Mouse (Mus musculus): ENCODE data around the gene Sowahc. TPM values are rescaled to one million over a fixed set of nuclear protein-coding genes. Genes with fewer than 3 reads are reported as not detected.

Gene Sowahc
- total RNA-seq (2021) = 1 to 10 TPM; 6.2 to 7.8 TPM
- long read RNA-seq, full-length matches to known transcripts = 12 of 12 reads
- long read RNA-seq, partial matches to known transcripts = 0 of 12 reads
- long read RNA-seq, other reads (novel, unspliced or antisense) = 0 of 12 reads

DNA sequence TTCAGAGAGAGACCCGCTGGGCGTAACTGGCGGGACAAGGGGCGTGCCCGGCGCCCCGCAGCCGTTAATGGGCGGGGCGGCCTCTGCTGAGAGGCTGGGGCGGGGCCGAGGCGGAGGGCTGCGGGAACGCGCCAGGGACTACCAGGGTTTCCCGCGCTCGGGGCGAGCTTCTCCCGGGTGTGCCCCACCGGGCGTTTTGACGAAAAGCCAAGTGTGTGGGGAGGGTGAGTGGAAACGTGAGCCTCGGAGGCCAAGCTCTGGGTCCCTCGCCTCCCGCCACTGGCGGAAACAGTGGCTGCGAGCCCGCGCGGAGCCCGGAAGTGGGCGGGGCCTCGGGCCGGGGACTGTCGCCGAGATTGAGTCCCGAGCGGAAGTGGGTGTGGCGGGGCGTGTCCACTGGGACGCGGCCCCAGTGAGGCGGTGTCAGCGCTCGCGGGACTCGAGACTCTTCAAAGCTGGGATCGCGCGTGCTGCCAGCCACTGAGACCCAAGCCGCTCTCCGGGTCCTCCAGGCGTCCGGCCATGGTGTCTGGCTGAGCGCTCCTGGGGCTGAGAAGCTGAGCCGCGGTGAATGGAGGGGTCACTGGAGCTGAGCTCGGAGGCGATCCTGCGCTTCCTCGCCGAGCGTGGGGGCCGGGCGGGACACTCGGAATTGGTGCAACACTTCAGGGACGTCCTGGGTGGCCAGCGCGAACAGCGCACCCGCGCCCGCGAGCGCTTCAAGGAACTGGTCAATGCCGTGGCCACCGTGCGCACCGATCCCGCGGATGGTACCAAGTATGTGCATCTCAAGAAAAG is at the start of gene Sowahc, which contains the start of gene Sept10:
Gene Sowahc, plus strand, starts transcription at position 481 of the 798 bp plus-strand sequence.
Gene Sept10, minus strand, starts transcription at position 375 of the 798 bp plus-strand sequence.
- DNase-seq (ENCODE audit: low spot score in 2 of 2) = peak; percentile 93 to 97

GRCm38 (mm10) chr10:59172539-59172938 is 49.2 kb upstream of the Sowahc start:
- DNase-seq (ENCODE audit: low spot score in 2 of 2) = no peak

DNA sequence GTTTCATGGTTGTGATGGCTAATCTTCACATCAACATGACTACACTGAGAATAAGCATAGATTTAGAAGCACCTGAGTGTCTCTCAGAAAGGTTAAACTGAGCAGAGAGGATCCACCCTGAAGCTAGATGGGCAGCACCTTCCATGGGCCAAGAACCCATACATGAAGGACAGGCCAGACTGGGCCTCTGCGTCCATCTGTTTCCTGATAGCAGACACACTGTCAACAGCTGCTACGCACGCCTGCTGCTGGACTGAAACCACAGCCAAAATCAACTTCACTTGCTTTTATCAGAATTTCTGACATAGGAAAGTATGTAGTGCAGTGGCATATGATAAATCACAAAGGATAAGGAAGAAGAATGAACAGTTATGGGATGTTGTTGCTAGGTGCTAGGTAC is 42.1 kb upstream of the Sowahc start:
- DNase-seq (ENCODE audit: low spot score in 2 of 2) = no peak

DNA sequence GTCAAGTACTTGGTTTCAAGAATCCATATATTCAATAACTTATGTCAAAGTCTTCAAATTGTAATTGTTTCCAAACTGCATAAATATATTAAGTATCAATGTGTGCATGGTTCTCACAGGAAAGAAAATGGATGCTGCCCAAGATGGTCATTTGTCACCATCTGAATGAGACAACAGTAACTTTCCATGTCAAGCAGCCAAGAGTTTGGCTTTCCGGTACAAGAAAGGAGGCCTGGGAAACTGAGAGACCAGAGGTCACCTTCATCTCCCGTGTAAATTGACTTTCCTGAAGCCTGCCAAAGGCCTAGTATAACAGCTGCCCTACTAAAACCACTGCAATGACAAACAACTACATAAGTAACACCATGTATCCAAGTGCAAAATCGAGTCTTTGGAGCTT is 39.4 kb upstream of the Sowahc start:
- no peak for DNase-seq (ENCODE audit: low spot score in 2 of 2)

DNA sequence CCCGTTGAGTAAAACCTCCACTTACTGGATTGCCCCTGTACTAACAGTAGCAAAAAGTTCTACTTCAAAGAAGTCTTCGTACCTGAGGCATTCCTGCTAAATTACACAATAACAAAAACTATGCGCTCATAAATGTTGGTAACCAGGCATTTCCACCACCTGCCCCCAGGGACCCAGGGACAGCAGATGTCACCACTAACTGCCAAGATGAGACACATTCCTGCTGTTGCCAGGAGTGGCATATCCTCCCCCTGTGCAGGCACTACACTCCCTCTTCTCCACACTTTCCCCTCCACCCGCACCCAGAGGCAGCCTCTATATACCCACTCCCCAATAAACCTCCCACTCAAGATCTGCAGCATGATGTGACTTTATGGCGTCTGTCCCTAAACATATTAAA is 26.9 kb upstream of the Sowahc start:
- DNase-seq (ENCODE audit: low spot score in 2 of 2) = no peak

GRCm38 (mm10) chr10:59196763-59197162 is 25.0 kb upstream of the Sowahc start:
- no peak for DNase-seq (ENCODE audit: low spot score in 2 of 2)

- DNase-seq (ENCODE audit: low spot score in 2 of 2) = no peak
Observed at GRCm38 (mm10) chr10:59200011-59200410, 21.7 kb upstream of the Sowahc start.

GRCm38 (mm10) chr10:59220824-59221472 is 805 bp upstream of the Sowahc start:
- no peak for DNase-seq (ENCODE audit: low spot score in 2 of 2)

GRCm38 (mm10) chr10:59222271-59223101 is 733 bp downstream of the Sowahc start:
- peak in 1 of 2 experiments; percentile 16 for DNase-seq (ENCODE audit: low spot score in 2 of 2)

GRCm38 (mm10) chr10:59223301-59223700 is 1.5 kb downstream of the Sowahc start:
- DNase-seq (ENCODE audit: low spot score in 2 of 2) = no peak

DNA sequence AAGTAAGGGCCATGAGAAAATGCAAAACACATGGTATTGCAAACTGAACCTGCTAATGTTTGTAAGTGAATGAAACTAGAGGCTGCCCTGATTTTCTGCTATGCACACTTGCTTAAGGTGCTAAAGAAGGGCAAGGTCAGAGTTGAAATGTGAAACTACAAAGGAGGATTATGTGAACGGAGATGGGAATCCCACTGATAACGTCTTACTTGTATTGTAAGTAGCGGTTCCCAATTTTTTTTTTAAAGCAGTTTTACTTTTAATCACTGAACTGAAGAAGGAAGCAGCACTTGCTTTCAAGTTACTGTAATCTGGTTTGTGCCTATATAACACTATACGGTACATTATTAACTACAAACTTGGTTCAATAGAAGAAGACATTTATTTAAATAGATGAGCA is 2.1 kb downstream of the Sowahc start:
- DNase-seq (ENCODE audit: low spot score in 2 of 2) = no peak

DNA sequence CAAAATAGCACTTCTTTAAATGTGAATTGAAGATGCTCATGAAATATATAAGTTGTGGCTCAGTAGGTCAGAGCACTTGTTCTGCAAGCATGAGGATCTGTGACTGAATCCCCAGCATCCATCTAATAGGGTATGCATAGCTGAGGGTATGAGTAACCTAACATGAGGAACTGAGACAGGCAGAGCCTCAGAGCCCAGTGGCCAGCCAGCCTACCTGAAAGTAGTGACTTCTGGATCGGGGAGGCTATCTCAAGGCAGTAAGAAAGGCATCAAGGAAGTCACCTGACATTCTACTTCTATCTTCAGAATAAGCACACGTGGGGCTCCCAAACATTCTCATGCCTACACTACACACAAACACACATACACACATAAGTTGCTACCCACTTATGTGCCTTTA is 3.4 kb downstream of the Sowahc start:
- DNase-seq (ENCODE audit: low spot score in 2 of 2) = no peak

- no peak for DNase-seq (ENCODE audit: low spot score in 2 of 2)
Observed at GRCm38 (mm10) chr10:59229205-59229820, 7.6 kb downstream of the Sowahc start.

- no peak for DNase-seq (ENCODE audit: low spot score in 2 of 2)
Observed at GRCm38 (mm10) chr10:59235227-59235626, 13.5 kb downstream of the Sowahc start.

DNA sequence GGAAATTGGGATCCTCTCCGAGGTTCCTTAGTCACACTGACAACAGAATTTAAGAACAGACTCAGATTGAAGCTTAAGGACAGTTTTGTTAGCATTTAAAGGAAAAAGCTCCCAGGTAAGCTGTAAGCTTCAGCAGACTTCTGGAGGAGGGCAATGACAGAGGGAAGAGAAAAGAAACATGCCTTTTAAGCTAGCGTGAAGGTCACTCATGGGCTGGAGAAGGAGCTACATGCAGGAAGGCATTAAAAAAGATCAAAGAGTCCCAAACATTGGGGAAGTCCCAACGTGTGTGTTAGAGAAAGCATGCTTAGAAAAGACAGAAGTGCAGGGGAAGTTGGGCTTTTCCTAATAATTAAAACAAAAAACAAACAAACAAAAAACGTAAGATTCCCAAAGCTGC is 14.1 kb downstream of the Sowahc start:
- DNase-seq (ENCODE audit: low spot score in 2 of 2) = no peak

DNA sequence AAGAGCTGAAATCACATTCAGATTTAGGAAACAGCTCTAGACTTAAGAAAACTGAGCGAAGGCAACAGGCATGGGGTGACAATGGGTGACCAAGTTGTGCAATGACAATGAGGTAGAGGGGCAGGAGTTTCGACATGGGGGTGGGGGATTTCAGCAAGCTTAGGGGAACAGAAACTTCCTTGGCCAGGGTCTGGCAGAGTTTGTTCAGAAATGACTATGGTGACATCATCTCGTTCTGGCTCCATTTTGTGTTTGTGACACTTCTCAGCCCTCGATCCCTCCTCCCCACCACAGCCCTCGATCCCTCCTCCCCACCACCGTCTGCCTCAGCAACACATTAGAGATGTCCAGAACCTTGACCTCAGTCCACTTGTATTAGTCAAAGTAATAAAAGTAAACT is 14.7 kb downstream of the Sowahc start:
- DNase-seq (ENCODE audit: low spot score in 2 of 2) = no peak

- no peak for DNase-seq (ENCODE audit: low spot score in 2 of 2)
Observed at GRCm38 (mm10) chr10:59237757-59238156, 16.0 kb downstream of the Sowahc start.

GRCm38 (mm10) chr10:59241141-59241541 is 19.4 kb downstream of the Sowahc start:
- DNase-seq (ENCODE audit: low spot score in 2 of 2) = no peak

GRCm38 (mm10) chr10:59249531-59249930 is 27.8 kb downstream of the Sowahc start:
- DNase-seq (ENCODE audit: low spot score in 2 of 2) = no peak

DNA sequence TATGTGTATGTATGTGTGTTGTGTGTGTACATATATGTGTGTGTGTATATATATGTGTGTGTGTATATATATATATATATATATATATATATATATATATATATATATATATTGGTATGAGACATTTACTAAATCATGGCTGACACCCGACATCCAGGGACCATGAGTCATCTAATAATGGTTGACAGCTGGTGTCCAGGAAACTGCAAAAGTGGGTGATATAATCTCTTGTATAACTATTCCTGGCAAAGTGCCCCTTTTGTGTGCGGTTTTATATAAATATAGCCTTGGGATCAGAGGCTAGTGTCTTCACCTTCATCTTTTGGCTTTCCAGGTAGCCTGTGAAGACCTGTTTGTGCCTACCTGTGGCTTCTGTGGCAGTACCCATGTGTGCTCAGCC is 28.9 kb downstream of the Sowahc start:
- DNase-seq (ENCODE audit: low spot score in 2 of 2) = no peak

- DNase-seq (ENCODE audit: low spot score in 2 of 2) = no peak
Observed at GRCm38 (mm10) chr10:59251980-59252379, 30.2 kb downstream of the Sowahc start.
